10 mouse cellular contexts compared by ENCODE assay signal in genomic region chr2:167213076-167213475, GRCm38 (mm10). TPM values are rescaled to one million over a fixed set of nuclear protein-coding genes. Genes with fewer than 3 reads are reported as not detected.
A peak's percentile ranks its signal among the peaks of the same experiment; 100 is the strongest.
DNase-seq lines count a peak whose midpoint lies in the region; ATAC-seq and TF ChIP-seq lines count a peak whose summit lies in the region.
"Had no signal": no experiment of that assay in that cellular context is flagged by ENCODE, and none has a peak within 500 bp of the region (broad histone marks: within the 10 kb centered on the region; RNA-seq: fewer than 3 reads in every experiment).

No protein-coding gene starts in this region.

- no peak for TF ChIP-seq EP300 in heart, postnatal 0 days (IDR thresholded peaks at IDR 0.05; ENCODE audit: low read depth)

- H3K9me3 ChIP-seq in heart, postnatal 0 days (replicated peaks; ENCODE audit: control insufficient read depth, low read length): no peaks in the 10 kb centered on the region

- no peak overlapping the region for H3K4me3 ChIP-seq in heart, postnatal 0 days (ENCODE audit: low read depth, low read length)
- no peak overlapping the region for H3K4me3 ChIP-seq in small intestine, adult 2 months (ENCODE audit: low read depth, low read length)
- H3K4me3 ChIP-seq: forebrain, embryonic 10.5 days had no signal

- peak overlapping the region; percentile 72 for H3K27ac ChIP-seq in heart, postnatal 0 days (ENCODE audit: low read depth)
- no peak overlapping the region for H3K27ac ChIP-seq in small intestine, adult 2 months (ENCODE audit: insufficient read depth, low read depth, low read length)
- H3K27ac ChIP-seq: forebrain, embryonic 10.5 days had no signal

- intact Hi-C loops in heart, postnatal 25 days (cut with DNase I): no loop called here

- H3K9ac ChIP-seq in heart, postnatal 0 days (replicated peaks; ENCODE audit: low read depth, low read length): no peak overlapping the region

- H3K4me1 ChIP-seq in heart, postnatal 0 days (ENCODE audit: control insufficient read depth, insufficient read depth): peaks cover 30% of the 10 kb centered on the region
- H3K4me1 ChIP-seq in small intestine, adult 2 months (ENCODE audit: control insufficient read depth, insufficient read depth, insufficient read length, low read length): no peaks in the 10 kb centered on the region
- H3K4me1 ChIP-seq: forebrain, embryonic 10.5 days had no signal

- peak; percentile 25; the same call in 1 of the 2 replicates for ATAC-seq in heart, postnatal 0 days (ENCODE audit: insufficient read depth, low read depth)
- no peak for ATAC-seq in frontal cortex, adult (ENCODE audit: low TSS enrichment)

- no peak for DNase-seq in heart, postnatal 0 days (ENCODE audit: low spot score)
- DNase-seq in heart, postnatal 25 days (ENCODE audit: low spot score): no peak
- DNase-seq in right cerebral cortex, postnatal 14 days: peak; percentile 31
- no peak for DNase-seq in right cerebral cortex, adult 18-20 months
- peak; percentile 79 for DNase-seq in ZHBTc4 (ENCODE audit: low read depth, low spot score)
- no peak for DNase-seq in embryo, embryonic 10.5 days (ENCODE audit: low spot score)
- DNase-seq: cerebellum, adult 9-10 months had no signal

- H3K36me3 ChIP-seq in heart, postnatal 0 days (replicated peaks; ENCODE audit: control insufficient read depth, insufficient read depth, low read length): no peaks in the 10 kb centered on the region
- H3K36me3 ChIP-seq in small intestine, adult 2 months (ENCODE audit: control insufficient read depth, insufficient read depth, low read length): no peaks in the 10 kb centered on the region

- H3K4me2 ChIP-seq in heart, postnatal 0 days (ENCODE audit: low read depth, low read length): no peak overlapping the region

- no peaks in the 10 kb centered on the region for H3K27me3 ChIP-seq in heart, postnatal 0 days (ENCODE audit: control insufficient read depth, insufficient read depth, low read length)
- no peaks in the 10 kb centered on the region for H3K27me3 ChIP-seq in small intestine, adult 2 months (ENCODE audit: control insufficient read depth, insufficient read depth, low read length)

- TF ChIP-seq CTCF in heart, postnatal 0 days (IDR thresholded peaks at IDR 0.05; ENCODE audit: low read depth): peak; percentile 41
- TF ChIP-seq CTCF in small intestine, adult 2 months (IDR thresholded peaks at IDR 0.05; ENCODE audit: extremely low read depth, insufficient read length, insufficient replicate concordance, low read depth, low read length): peak; percentile 19; the same call in 1 of the 2 replicates

- 93% methylated on average over 3 of the region's 3 CpGs for WGBS in heart, postnatal 0 days
- WGBS in small intestine, adult 2 months: 93% methylated on average over 3 of the region's 3 CpGs

- no peak for TF ChIP-seq POLR2A in small intestine, adult 2 months (IDR thresholded peaks at IDR 0.05; ENCODE audit: low read depth, low read length)

RNA-seq across cellular contexts. Expression of gene Kcnb1, which starts 23.1 kb away (rescaled TPM):
- 4.8 and 7.1 TPM in 2 replicates for total RNA-seq in heart, postnatal 0 days (2014; rRNA removed; ENCODE audit: low replicate concordance)
- 1.7 TPM in 2 replicates for polyA plus RNA-seq in heart, postnatal 0 days (2015; fragmentation: Nextera tagmentation; extraction: Ambion mirVana)
- total RNA-seq in heart, postnatal 25 days (2021): 10 to 100 TPM; 40.9 to 47.9 TPM
- 2.2 and 2.7 TPM in 2 replicates for polyA plus RNA-seq in small intestine, adult 2 months (2012; rRNA removed)

RNA-seq across cellular contexts. Expression of gene Ptgis, which starts 27.3 kb away (rescaled TPM):
- 38.6 and 60.0 TPM in 2 replicates for total RNA-seq in heart, postnatal 0 days (2014; rRNA removed; ENCODE audit: low replicate concordance)
- polyA plus RNA-seq in heart, postnatal 0 days (2015; fragmentation: Nextera tagmentation; extraction: Ambion mirVana): 20.8 and 22.6 TPM in 2 replicates
- 10 to 100 TPM; 18.8 to 24.6 TPM for total RNA-seq in heart, postnatal 25 days (2021)
- polyA plus RNA-seq in small intestine, adult 2 months (2012; rRNA removed): 3.2 and 5.2 TPM in 2 replicates

Comparison
In these comparisons a context has a peak if more than half of its experiments do, and no peak if none do; other contexts are left out.
1. DNase-seq: peak in right cerebral cortex, postnatal 14 days (single experiment) and ZHBTc4 (single experiment); none in heart, postnatal 0 days (single experiment), heart, postnatal 25 days (single experiment), right cerebral cortex, adult 18-20 months (single experiment) and embryo, embryonic 10.5 days (single experiment).